Mouse (Mus musculus): ENCODE data around the gene Ankdd1b. TPM values are rescaled to one million over a fixed set of nuclear protein-coding genes. Genes with fewer than 3 reads are reported as not detected.

The Ankdd1b gene
- 1.3 TPM for polyA plus RNA-seq (2014; fragmentation: Illumina TruSeq; extraction: RNeasy Lipid Tissue Mini Kit (QIAGEN cat#74804); ENCODE audit: low read depth, low replicate concordance)

GRCm38 (mm10) chr13:96470957-96471356 lies at the start of gene Ankdd1b:
Ankdd1b (minus strand) TSS chr13:96471198.

GRCm38 (mm10) chr13:96490433-96490832 lies 19.4 kb upstream of the Ankdd1b start, which contains the start of gene Gm17622:
Gm17622 (plus strand) TSS chr13:96490733.

DNA sequence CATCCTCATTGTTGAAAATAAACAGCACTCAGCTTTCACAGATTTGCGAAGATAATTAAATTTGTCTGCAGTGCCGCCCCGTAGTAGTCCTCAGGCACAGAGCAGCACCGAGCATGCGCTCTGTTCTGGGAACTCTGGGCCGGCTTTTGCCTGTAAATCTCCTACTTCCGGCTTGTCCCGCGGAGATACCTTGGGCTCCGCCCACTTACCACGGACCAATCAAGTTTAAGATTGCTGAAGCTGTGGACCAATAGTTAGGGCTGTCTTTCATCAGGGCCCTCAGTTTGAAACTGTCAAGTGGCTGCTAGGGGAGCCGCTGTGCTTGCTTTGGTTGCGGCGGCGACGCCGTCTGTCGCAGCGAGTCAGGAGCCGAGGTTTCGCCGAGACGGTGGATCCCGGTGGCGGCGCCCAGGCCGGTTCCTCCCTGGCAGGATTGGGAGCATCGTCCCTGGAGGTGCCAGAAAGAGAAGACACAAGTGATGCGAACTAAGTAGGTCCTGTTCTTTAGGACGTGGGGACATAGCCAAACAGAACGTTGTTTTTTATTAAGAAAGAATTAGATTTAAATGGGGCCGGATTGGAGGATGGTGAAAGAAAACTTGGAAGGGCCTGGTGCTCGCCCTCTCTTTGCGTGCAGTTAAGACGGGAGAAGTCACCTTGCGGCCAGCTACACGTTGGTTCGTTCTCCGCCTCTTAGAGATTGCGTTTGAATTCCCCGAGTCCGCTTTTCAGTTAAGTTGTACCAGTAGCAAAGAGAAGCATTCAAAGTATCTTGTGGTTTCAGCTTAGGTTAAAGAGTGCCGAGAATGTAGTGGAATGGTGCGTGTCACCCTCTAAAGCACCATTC lies 82.7 kb downstream of the Ankdd1b start, which contains the start of gene Poc5:
Poc5 (plus strand) TSS at position 253 of the 847 bp plus-strand sequence.

Other genes with a start within 250 kb of the Ankdd1b start
- gene Poc5, start 82.9 kb downstream of the Ankdd1b start, polyA plus RNA-seq (2014; fragmentation: Illumina TruSeq; extraction: RNeasy Lipid Tissue Mini Kit (QIAGEN cat#74804); ENCODE audit: low read depth, low replicate concordance), result 30.0 TPM
- not detected for gene Gm17622, start 19.5 kb upstream of the Ankdd1b start, polyA plus RNA-seq (2014; fragmentation: Illumina TruSeq; extraction: RNeasy Lipid Tissue Mini Kit (QIAGEN cat#74804); ENCODE audit: low read depth, low replicate concordance)
- 163 TPM for gene Polk, start 71.4 kb upstream of the Ankdd1b start, polyA plus RNA-seq (2014; fragmentation: Illumina TruSeq; extraction: RNeasy Lipid Tissue Mini Kit (QIAGEN cat#74804); ENCODE audit: low read depth, low replicate concordance)
- gene Col4a3bp, start 71.4 kb upstream of the Ankdd1b start, polyA plus RNA-seq (2014; fragmentation: Illumina TruSeq; extraction: RNeasy Lipid Tissue Mini Kit (QIAGEN cat#74804); ENCODE audit: low read depth, low replicate concordance), result 209 TPM
- gene Hmgcr, start 199.7 kb upstream of the Ankdd1b start, polyA plus RNA-seq (2014; fragmentation: Illumina TruSeq; extraction: RNeasy Lipid Tissue Mini Kit (QIAGEN cat#74804); ENCODE audit: low read depth, low replicate concordance), result 40.4 TPM